Mouse (Mus musculus): Measurements from ENCODE around the gene Sdad1. TPM values are rescaled to one million over a fixed set of nuclear protein-coding genes. Genes with fewer than 3 reads are reported as not detected.

Sdad1 gene
- polyA plus RNA-seq, 1 experiment from 2014 or later, result 55.6 TPM

GRCm38 (mm10) chr5:92291652-92292414, 18.4 kb downstream of the Sdad1 start:
- 89% methylated on average over 6 of the region's 6 CpGs for WGBS
- H3K36me3 ChIP-seq, result peaks cover 99% of the 10 kb centered on the region

GRCm38 (mm10) chr5:92287840-92288239, 22.4 kb downstream of the Sdad1 start:
- H3K9me3 ChIP-seq (replicated peaks), result no peaks in the 10 kb centered on the region
- WGBS, result 89% methylated on average over 6 of the region's 6 CpGs
- H3K27ac ChIP-seq, result no peak overlapping the region
- no peaks in the 10 kb centered on the region for H3K27me3 ChIP-seq (ENCODE audit: low read depth, poor library complexity, severe bottlenecking)
- H3K36me3 ChIP-seq, result peaks cover 88% of the 10 kb centered on the region
- H3K4me1 ChIP-seq, result no peaks in the 10 kb centered on the region
- DNase-seq (ENCODE audit: low spot score), result no peak
- no peak overlapping the region for H3K4me3 ChIP-seq

More at GRCm38 (mm10) chr5:92291652-92292414, 18.4 kb downstream of the Sdad1 start:
- no peak for DNase-seq (ENCODE audit: low spot score)
- Histone ChIP-seq H3K4me1 (no peaks in the 10 kb centered on the region), H3K27me3 (ENCODE audit: low read depth, poor library complexity, severe bottlenecking) (no peaks in the 10 kb centered on the region), H3K27ac (no peak overlapping the region), H3K4me3 (no peak overlapping the region), H3K9me3 (replicated peaks) (no peaks in the 10 kb centered on the region)

GRCm38 (mm10) chr5:92283107-92283506, 27.2 kb downstream of the Sdad1 start:
- no peak overlapping the region for H3K27ac ChIP-seq
- 83% methylated on average over 3 of the region's 3 CpGs for WGBS
- H3K27me3 ChIP-seq (ENCODE audit: low read depth, poor library complexity, severe bottlenecking), result no peaks in the 10 kb centered on the region
- H3K9me3 ChIP-seq (replicated peaks), result no peaks in the 10 kb centered on the region
- no peak for DNase-seq (ENCODE audit: low spot score)
- H3K4me3 ChIP-seq, result no peak overlapping the region
- H3K4me1 ChIP-seq, result peaks cover 10% of the 10 kb centered on the region
- peaks cover 40% of the 10 kb centered on the region for H3K36me3 ChIP-seq

- no peak overlapping the region for H3K4me3 ChIP-seq
- 89% methylated on average over 4 of the region's 4 CpGs for WGBS
- H3K36me3 ChIP-seq, result peaks cover 35% of the 10 kb centered on the region
- no peak overlapping the region for H3K27ac ChIP-seq
- H3K9me3 ChIP-seq (replicated peaks), result no peaks in the 10 kb centered on the region
- H3K4me1 ChIP-seq, result peaks cover 13% of the 10 kb centered on the region
- H3K27me3 ChIP-seq (ENCODE audit: low read depth, poor library complexity, severe bottlenecking), result no peaks in the 10 kb centered on the region
- DNase-seq (ENCODE audit: low spot score), result no peak
Observed at GRCm38 (mm10) chr5:92282571-92282970, 27.7 kb downstream of the Sdad1 start.

GRCm38 (mm10) chr5:92278942-92279537, 31.2 kb downstream of the Sdad1 start:
- Histone ChIP-seq H3K4me3 (no peak overlapping the region), H3K27ac (peak overlapping the region; percentile 37), H3K4me1 (peaks cover 15% of the 10 kb centered on the region), H3K27me3 (ENCODE audit: low read depth, poor library complexity, severe bottlenecking) (no peaks in the 10 kb centered on the region), H3K36me3 (0 out of 2 replicates have a peak, but pooled peaks cover 3% of the 10 kb centered on the region), H3K9me3 (replicated peaks) (no peaks in the 10 kb centered on the region)
- WGBS, result 89% methylated on average over 10 of the region's 10 CpGs
- DNase-seq (ENCODE audit: low spot score), result no peak

GRCm38 (mm10) chr5:92277437-92278394, 32.6 kb downstream of the Sdad1 start, which contains the start of gene Naaa:
Naaa (minus strand) TSS chr5:92278170.
- peak within 1 kb of the TSS; percentile 69 for H3K4me3 ChIP-seq
- DNase-seq (ENCODE audit: low spot score), result peak; percentile 86
- H3K27ac ChIP-seq, result peak within 1 kb of the TSS; percentile 65
- no peaks in the 10 kb centered on the region for H3K36me3 ChIP-seq
- H3K4me1 ChIP-seq, result peaks cover 15% of the 10 kb centered on the region
- no peaks in the 10 kb centered on the region for H3K27me3 ChIP-seq (ENCODE audit: low read depth, poor library complexity, severe bottlenecking)
- 3% methylated on average over 53 of the region's 54 CpGs for WGBS
- H3K9me3 ChIP-seq (replicated peaks), result no peaks in the 10 kb centered on the region

- no peak overlapping the region for H3K27ac ChIP-seq
- H3K27me3 ChIP-seq (ENCODE audit: low read depth, poor library complexity, severe bottlenecking), result no peaks in the 10 kb centered on the region
- WGBS, result 93% methylated on average over 7 of the region's 7 CpGs
- H3K36me3 ChIP-seq, result no peaks in the 10 kb centered on the region
- H3K4me1 ChIP-seq, result no peaks in the 10 kb centered on the region
- no peak overlapping the region for H3K4me3 ChIP-seq
- H3K9me3 ChIP-seq (replicated peaks), result no peaks in the 10 kb centered on the region
- DNase-seq (ENCODE audit: low spot score), result no peak
Observed at GRCm38 (mm10) chr5:92270496-92270895, 39.8 kb downstream of the Sdad1 start.

- Histone ChIP-seq H3K27ac (no peak overlapping the region), H3K9me3 (replicated peaks) (no peaks in the 10 kb centered on the region), H3K4me1 (peaks cover 10% of the 10 kb centered on the region), H3K27me3 (ENCODE audit: low read depth, poor library complexity, severe bottlenecking) (no peaks in the 10 kb centered on the region), H3K36me3 (0 out of 2 replicates have a peak, but pooled peaks cover 3% of the 10 kb centered on the region), H3K4me3 (no peak overlapping the region)
- WGBS, result 60% methylated on average over 4 of the region's 4 CpGs
- DNase-seq (ENCODE audit: low spot score), result no peak
Observed at GRCm38 (mm10) chr5:92263761-92264359, 46.4 kb downstream of the Sdad1 start.

GRCm38 (mm10) chr5:92262646-92263045, 47.6 kb downstream of the Sdad1 start:
- 0 out of 2 replicates have a peak, but pooled peaks cover 3% of the 10 kb centered on the region for H3K36me3 ChIP-seq
- no peak overlapping the region for H3K27ac ChIP-seq
- H3K27me3 ChIP-seq (ENCODE audit: low read depth, poor library complexity, severe bottlenecking), result no peaks in the 10 kb centered on the region
- H3K4me3 ChIP-seq, result no peak overlapping the region
- H3K4me1 ChIP-seq, result peaks cover 18% of the 10 kb centered on the region
- H3K9me3 ChIP-seq (replicated peaks), result no peaks in the 10 kb centered on the region
- no peak for DNase-seq (ENCODE audit: low spot score)
- WGBS, result 91% methylated on average over 8 of the region's 8 CpGs

- no peak for DNase-seq (ENCODE audit: low spot score)
- Histone ChIP-seq H3K27ac (peak within 1 kb of the TSS; percentile 51), H3K4me3 (no peak within 1 kb of the TSS), H3K9me3 (replicated peaks) (no peaks in the 10 kb centered on the region), H3K36me3 (no peaks in the 10 kb centered on the region), H3K4me1 (peaks cover 43% of the 10 kb centered on the region), H3K27me3 (ENCODE audit: low read depth, poor library complexity, severe bottlenecking) (no peaks in the 10 kb centered on the region)
- 4% methylated on average over 6 of the region's 6 CpGs for WGBS
Observed at GRCm38 (mm10) chr5:92256218-92256617, 54.1 kb downstream of the Sdad1 start, which contains the start of gene Ppef2. Ppef2 (minus strand) TSS chr5:92256278.

GRCm38 (mm10) chr5:92254476-92254875, 55.8 kb downstream of the Sdad1 start:
- H3K36me3 ChIP-seq, result no peaks in the 10 kb centered on the region; the same call in 1 of the 2 replicates
- WGBS, result 74% methylated on average over 6 of the region's 6 CpGs
- H3K9me3 ChIP-seq (replicated peaks), result no peaks in the 10 kb centered on the region
- H3K27me3 ChIP-seq (ENCODE audit: low read depth, poor library complexity, severe bottlenecking), result no peaks in the 10 kb centered on the region
- H3K4me3 ChIP-seq, result no peak overlapping the region
- peaks cover 34% of the 10 kb centered on the region for H3K4me1 ChIP-seq
- no peak overlapping the region for H3K27ac ChIP-seq
- DNase-seq (ENCODE audit: low spot score), result no peak

- no peak overlapping the region for H3K27ac ChIP-seq
- no peaks in the 10 kb centered on the region for H3K9me3 ChIP-seq (replicated peaks)
- H3K4me1 ChIP-seq, result peaks cover 27% of the 10 kb centered on the region
- no peaks in the 10 kb centered on the region for H3K27me3 ChIP-seq (ENCODE audit: low read depth, poor library complexity, severe bottlenecking)
- no peak overlapping the region for H3K4me3 ChIP-seq
- H3K36me3 ChIP-seq, result no peaks in the 10 kb centered on the region; the same call in 1 of the 2 replicates
- peak; percentile 45 for DNase-seq (ENCODE audit: low spot score)
- WGBS, result 27% methylated on average over 18 of the region's 18 CpGs
Observed at GRCm38 (mm10) chr5:92252797-92253343, 57.4 kb downstream of the Sdad1 start.

Data from limb, embryonic 10.5 days (tissue).